Mouse (Mus musculus) heart, adult 2 months (tissue): ENCODE results near the gene Cldn18.

Source experiments
- CTCF ChIP-seq: fragments of 200-600 bp; IDR thresholded peaks from 2 replicates; pipeline ENCODE4 v1.8.1; 2022; ENCODE audit warnings: antibody characterized with exemption, mild to moderate bottlenecking, moderate library complexity
- EP300 ChIP-seq: fragments of 200-500 bp; IDR thresholded peaks from 2 replicates; pipeline ENCODE4 v1.6.1; 2011; ENCODE audit warnings: low read depth, low read length, control low read depth; ENCODE audit not compliant: insufficient read depth
- POLR2A ChIP-seq: fragments of 200-500 bp; IDR thresholded peaks from 2 replicates; pipeline ENCODE4 v1.6.1; 2011; ENCODE audit warnings: mild to moderate bottlenecking, low read depth, low read length, control low read depth; ENCODE audit not compliant: insufficient read depth

GRCm38 (mm10) chr9:99694961-99695360 lies 22.1 kb downstream of the Cldn18 start:
- no peak for TF ChIP-seq CTCF
- no peak for TF ChIP-seq POLR2A
- no peak for TF ChIP-seq EP300
